Mouse (Mus musculus): ENCODE measurements at regions not wholly inside any gene's neighbourhood (a gene's known extent, or its start where the extent isn't known, plus 50 kb on each side); places are given as distances from the start of the nearest gene placed in this dataset.

DNA sequence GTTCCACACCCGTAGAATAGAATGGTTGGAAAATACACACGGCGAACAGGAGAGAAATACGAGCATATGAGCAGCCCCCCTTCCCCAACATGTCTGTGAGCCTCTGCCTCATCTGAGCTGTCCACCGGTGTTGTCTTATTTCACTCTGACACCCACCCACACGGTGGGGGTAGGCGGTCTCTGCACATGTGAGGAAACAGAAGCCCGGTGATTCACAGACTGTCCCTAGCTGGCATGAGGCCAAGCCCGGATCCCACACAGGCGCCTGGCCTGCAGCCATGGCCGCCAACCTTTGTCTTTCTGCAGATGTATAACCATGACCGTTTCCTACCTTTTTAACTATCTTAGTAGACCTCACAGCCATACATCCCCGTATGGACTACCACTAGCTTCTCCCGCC is 99.5 kb upstream of the Lhx5 start:
- TF ChIP-seq CTCF (IDR thresholded peaks at IDR 0.05; ENCODE audit: low read depth, low read length) (no peak), GATA1 (IDR thresholded peaks at IDR 0.05; ENCODE audit: borderline replicate concordance, low read length) (no peak), GATA2 (IDR thresholded peaks at IDR 0.05; ENCODE audit: borderline replicate concordance, low read depth, low read length) (no peak), POLR2AphosphoS5 (IDR thresholded peaks at IDR 0.05; ENCODE audit: insufficient replicate concordance, low read depth, low read length) (no peak), TAL1 (conservative IDR thresholded peaks at IDR 0.05; ENCODE audit: low read depth, low read length) (no peak)
